In the genomic region with DNA sequence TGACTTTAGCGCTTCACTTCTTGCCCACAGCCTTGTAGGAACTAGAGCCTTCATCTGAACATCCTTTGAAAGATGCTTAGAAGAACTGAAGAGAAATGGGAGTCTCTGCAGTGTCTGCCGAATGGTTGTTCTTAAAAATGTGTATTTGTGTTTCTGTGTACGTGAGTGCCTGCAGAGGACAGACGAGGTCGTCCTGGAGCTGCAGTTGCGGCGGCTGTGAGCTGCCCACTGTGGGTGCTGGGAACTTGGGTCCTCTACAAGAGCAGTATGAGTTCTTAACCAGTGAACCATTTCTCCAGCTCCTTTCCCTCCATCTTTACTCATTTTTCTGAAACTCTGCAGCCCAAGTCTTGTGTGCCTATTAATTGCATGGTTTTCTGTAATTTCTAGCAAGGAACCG, we compare ENCODE assay signal across 8 mouse cellular contexts. TPM values are rescaled to one million over a fixed set of nuclear protein-coding genes. Genes with fewer than 3 reads are reported as not detected.
DNase-seq lines count a peak whose midpoint lies in the region; ATAC-seq lines count a peak whose summit lies in the region.

No protein-coding gene starts in this region.

- peak overlapping the region; percentile 68 for H3K4me2 ChIP-seq in midbrain, embryonic 14.5 days (ENCODE audit: low read length)

- ATAC-seq in midbrain, embryonic 14.5 days (ENCODE audit: low FRiP score, low TSS enrichment) = peak; percentile 22; the same call in 1 of the 2 replicates

- H3K27me3 ChIP-seq in midbrain, embryonic 14.5 days (ENCODE audit: control insufficient read depth, insufficient read depth, low read length) = no peaks in the 10 kb centered on the region

- H3K9ac ChIP-seq in midbrain, embryonic 14.5 days (replicated peaks; ENCODE audit: low read length) = peak overlapping the region; percentile 92

- H3K9me3 ChIP-seq in midbrain, embryonic 14.5 days (ENCODE audit: control insufficient read depth, low read length) = no peaks in the 10 kb centered on the region

- peak overlapping the region; percentile 63 for H3K27ac ChIP-seq in midbrain, embryonic 14.5 days (replicated peaks; ENCODE audit: low read depth, low read length)

- DNase-seq in cerebellum, adult 9-11 months = peak; percentile 41
- DNase-seq in cerebellum, adult 8-10 months = no peak
- peak; percentile 19 for DNase-seq in thymus, postnatal 4 days
- no peak for DNase-seq in thymus, postnatal 10 days (ENCODE audit: low spot score in 2 of 2)
- DNase-seq in kidney, postnatal 10 days = peak; percentile 22
- peak; percentile 39 for DNase-seq in midbrain, embryonic 14.5 days
- no peak for DNase-seq in embryo, embryonic 10.5 days (ENCODE audit: low spot score)
- no peak for DNase-seq in layer of hippocampus, postnatal 36 days

- H3K4me1 ChIP-seq in midbrain, embryonic 14.5 days (ENCODE audit: control insufficient read depth, insufficient read depth, low read length) = peaks cover 11% of the 10 kb centered on the region

- peak overlapping the region; percentile 93 for H3K4me3 ChIP-seq in midbrain, embryonic 14.5 days (replicated peaks; ENCODE audit: low read depth, low read length)

- 47% methylated on average over 8 of the region's 8 CpGs for WGBS in midbrain, embryonic 14.5 days

- no peaks in the 10 kb centered on the region for H3K36me3 ChIP-seq in midbrain, embryonic 14.5 days (ENCODE audit: control insufficient read depth, insufficient read depth, low read length)

RNA-seq across cellular contexts. Expression of gene Nanp, which starts 0.5 kb away (rescaled TPM):
- 33.5 and 38.0 TPM in 2 replicates for polyA plus RNA-seq in midbrain, embryonic 14.5 days (2014; fragmentation: Nextera tagmentation; extraction: Ambion mirVana)
- 10 to 100 TPM; 23.1 to 26.2 TPM for total RNA-seq in layer of hippocampus, postnatal 36 days (2021)

RNA-seq across cellular contexts. Expression of gene Ninl, which starts 0.5 kb away (rescaled TPM):
- polyA plus RNA-seq in midbrain, embryonic 14.5 days (2014; fragmentation: Nextera tagmentation; extraction: Ambion mirVana) = 2.9 and 5.0 TPM in 2 replicates
- 1 to 10 TPM; 3.8 to 5.5 TPM for total RNA-seq in layer of hippocampus, postnatal 36 days (2021)

RNA-seq across cellular contexts. Expression of gene Gm14151, which starts 52.4 kb away (rescaled TPM):
- polyA plus RNA-seq in midbrain, embryonic 14.5 days (2014; fragmentation: Nextera tagmentation; extraction: Ambion mirVana) = not detected in 2 replicates
- not detected for total RNA-seq in layer of hippocampus, postnatal 36 days (2021)

RNA-seq across cellular contexts. Expression of gene Gm14147, which starts 58.3 kb away (rescaled TPM):
- polyA plus RNA-seq in midbrain, embryonic 14.5 days (2014; fragmentation: Nextera tagmentation; extraction: Ambion mirVana) = not detected in 2 replicates
- total RNA-seq in layer of hippocampus, postnatal 36 days (2021) = not detected

Comparison
In these comparisons a context has a peak if more than half of its experiments do, and no peak if none do; other contexts are left out.
1. DNase-seq: peak in cerebellum, adult 9-11 months (single experiment), thymus, postnatal 4 days (single experiment), kidney, postnatal 10 days (single experiment) and midbrain, embryonic 14.5 days (single experiment); none in cerebellum, adult 8-10 months (single experiment), thymus, postnatal 10 days (0 of 2), embryo, embryonic 10.5 days (single experiment) and layer of hippocampus, postnatal 36 days (0 of 2).